In genomic region chr7:142444171-142444570, GRCm38 (mm10) we compare ENCODE assay signal across 18 mouse cellular contexts. TPM values are rescaled to one million over a fixed set of nuclear protein-coding genes. Genes with fewer than 3 reads are reported as not detected.
"Had no signal": no experiment of that assay in that cellular context is flagged by ENCODE, and none has a peak within 500 bp of the region (broad histone marks: within the 10 kb centered on the region; RNA-seq: fewer than 3 reads in every experiment).

No protein-coding gene starts in this region.

- H3K4me3 ChIP-seq: limb, embryonic 12.5 days; liver, embryonic 13.5 days; lung, embryonic 15.5 days; megakaryocyte, embryonic 14.5 days; midbrain, embryonic 15.5 days; neural tube, embryonic 13.5 days had no signal

- H3K27me3 ChIP-seq: limb, embryonic 12.5 days; liver, embryonic 13.5 days; lung, embryonic 15.5 days; midbrain, embryonic 15.5 days; neural tube, embryonic 13.5 days had no signal

- ATAC-seq: liver, postnatal 0 days; midbrain, embryonic 15.5 days had no signal

- DNase-seq: kidney, adult 8-10 months; kidney, postnatal 36 days; layer of hippocampus, adult 9-11 months; layer of hippocampus, postnatal 36 days; liver; liver, embryonic 13.5 days; liver, postnatal 0 days; right cerebral cortex, postnatal 14 days had no signal

- H3K4me1 ChIP-seq: midbrain, embryonic 15.5 days had no signal

- H3K27ac ChIP-seq: limb, embryonic 12.5 days; liver, embryonic 13.5 days; lung, embryonic 15.5 days; midbrain, embryonic 15.5 days; neural tube, embryonic 13.5 days had no signal

- H3K9me3 ChIP-seq: limb, embryonic 12.5 days; liver, embryonic 13.5 days; lung, embryonic 15.5 days; megakaryocyte, embryonic 14.5 days; midbrain, embryonic 15.5 days; neural tube, embryonic 13.5 days had no signal

- H3K36me3 ChIP-seq: limb, embryonic 12.5 days; liver, embryonic 13.5 days; lung, embryonic 15.5 days; midbrain, embryonic 15.5 days; neural tube, embryonic 13.5 days had no signal

RNA-seq across cellular contexts. Expression of gene Tnni2, which starts 2.6 kb away (rescaled TPM):
- total RNA-seq: layer of hippocampus, postnatal 36 days; left cerebral cortex, postnatal 25 days had no signal

RNA-seq across cellular contexts. Expression of gene Syt8, which starts 9.5 kb away (rescaled TPM):
- total RNA-seq: layer of hippocampus, adult 18-20 months; layer of hippocampus, postnatal 36 days; left cerebral cortex, adult 8-10 months; left cerebral cortex, postnatal 25 days; monocyte, adult 5-6 weeks had no signal
- polyA plus RNA-seq: liver, embryonic 13.5 days; liver, postnatal 0 days; midbrain, embryonic 11.5 days; midbrain, embryonic 15.5 days; neural tube, embryonic 13.5 days had no signal

RNA-seq across cellular contexts. Expression of gene Tnnt3, which starts 54.5 kb away (rescaled TPM):
- total RNA-seq: layer of hippocampus, adult 18-20 months; layer of hippocampus, postnatal 36 days; left cerebral cortex, postnatal 25 days had no signal
